Mouse (Mus musculus) macrophage (primary cell): ENCODE measurements around the gene Xdh. TPM values are rescaled to one million over a fixed set of nuclear protein-coding genes. Genes with fewer than 3 reads are reported as not detected.

Experiments
- H3K27ac ChIP-seq: fragments of 350-480 bp; formaldehyde crosslinking; 2 replicates; pipeline ENCODE4 v1.9.0; 2021
- H3K36me3 ChIP-seq: fragments of 350-480 bp; formaldehyde crosslinking; 2 replicates; pipeline ENCODE4 v1.9.0; 2021; ENCODE audit errors: inconsistent target
- H3K4me3 ChIP-seq: fragments of 350-480 bp; formaldehyde crosslinking; 2 replicates; pipeline ENCODE4 v1.9.0; 2021; ENCODE audit errors: inconsistent target
- H3K79me2 ChIP-seq: fragments of 350-480 bp; formaldehyde crosslinking; 2 replicates; pipeline ENCODE4 v1.9.0; 2021; ENCODE audit errors: inconsistent target
- WGBS: methylation state at CpG from one replicate; pipeline ENCODE4 v1.1.7; 2026; ENCODE audit warnings: inconsistent platforms; ENCODE audit not compliant: missing documents; 5-methylcytosine and 5-hydroxymethylcytosine counted together
- polyA plus RNA-seq: library from polyadenylated mRNA; stranded (reverse); fragments of 250-400 nt; gene quantifications from 3 replicates; pipeline ENCODE4 v1.2.4, GENCODE M21; 2018; ENCODE audit warnings: inconsistent platforms

Xdh gene
- polyA plus RNA-seq, 1 experiment from 2014 or later: 281 TPM

GRCm38 (mm10) chr17:73919520-73919919, 30.5 kb downstream of the Xdh start:
- Histone ChIP-seq H3K79me2 (no peaks in the 10 kb centered on the region), H3K27ac (no peak overlapping the region), H3K36me3 (peaks cover 93% of the 10 kb centered on the region), H3K4me3 (no peak overlapping the region)
- 96% methylated on average over 8 of the region's 8 CpGs for WGBS

- Histone ChIP-seq H3K79me2 (no peaks in the 10 kb centered on the region), H3K4me3 (no peak overlapping the region), H3K36me3 (peaks cover 92% of the 10 kb centered on the region), H3K27ac (no peak overlapping the region)
- WGBS: 62% methylated on average over 7 of the region's 7 CpGs
These were observed 31.0 kb downstream of the Xdh start for GRCm38 (mm10) chr17:73918944-73919381.

- no peak overlapping the region for H3K4me3 ChIP-seq
- H3K79me2 ChIP-seq: no peaks in the 10 kb centered on the region
- WGBS: 95% methylated on average over 3 of the region's 3 CpGs
- peaks cover 91% of the 10 kb centered on the region for H3K36me3 ChIP-seq
- H3K27ac ChIP-seq: no peak overlapping the region
These were observed 31.9 kb downstream of the Xdh start for GRCm38 (mm10) chr17:73918138-73918537.

DNA sequence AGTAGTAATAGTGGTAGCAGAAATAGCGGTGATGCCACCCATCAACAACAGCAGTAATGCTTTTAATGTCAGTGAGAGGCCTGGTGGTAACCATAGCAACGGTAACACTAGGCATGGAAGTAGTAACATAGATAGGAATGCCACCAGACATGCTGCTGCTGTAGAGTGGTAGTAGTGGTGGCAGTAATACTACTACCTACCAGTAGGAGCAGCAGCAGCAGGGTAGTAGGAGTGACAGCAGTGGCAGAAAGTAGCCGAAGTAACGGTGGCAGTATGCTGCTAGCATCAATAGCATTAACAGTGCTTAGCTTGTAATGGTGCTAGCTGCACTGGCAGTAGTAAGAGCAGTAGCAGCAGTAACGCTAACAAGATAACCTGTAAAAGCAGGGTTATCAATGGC, 32.3 kb downstream of the Xdh start:
- WGBS: 84% methylated on average over 5 of the region's 5 CpGs
- Histone ChIP-seq H3K4me3 (no peak overlapping the region), H3K36me3 (peaks cover 89% of the 10 kb centered on the region), H3K79me2 (no peaks in the 10 kb centered on the region), H3K27ac (no peak overlapping the region)

GRCm38 (mm10) chr17:73914730-73915129, 35.3 kb downstream of the Xdh start:
- peaks cover 80% of the 10 kb centered on the region for H3K36me3 ChIP-seq
- WGBS: 56% methylated on average over 4 of the region's 4 CpGs
- H3K79me2 ChIP-seq: no peaks in the 10 kb centered on the region
- H3K27ac ChIP-seq: no peak overlapping the region
- no peak overlapping the region for H3K4me3 ChIP-seq

DNA sequence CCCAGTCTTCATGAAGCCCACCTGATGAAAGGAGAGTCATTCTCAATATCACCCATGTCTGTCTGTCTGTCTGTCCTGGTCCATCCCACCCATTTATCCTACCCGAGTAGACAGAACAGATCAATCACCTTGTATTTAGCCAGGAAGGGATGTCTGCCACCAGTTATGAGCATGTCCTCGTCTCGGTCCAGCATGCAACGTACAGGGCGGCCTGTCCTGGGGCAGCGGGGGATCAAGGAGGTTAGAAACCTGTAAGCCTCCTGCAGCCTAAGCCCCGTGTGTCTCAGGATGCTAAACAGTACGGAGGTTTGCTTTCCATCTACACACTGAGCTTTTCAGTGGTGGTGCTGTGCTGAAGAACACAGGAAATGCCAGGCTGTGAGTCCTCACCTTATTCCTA, 43.9 kb downstream of the Xdh start:
- WGBS: 94% methylated on average over 5 of the region's 8 CpGs
- H3K4me3 ChIP-seq: no peak overlapping the region
- no peak overlapping the region for H3K27ac ChIP-seq
- peaks cover 81% of the 10 kb centered on the region for H3K36me3 ChIP-seq
- H3K79me2 ChIP-seq: no peaks in the 10 kb centered on the region

DNA sequence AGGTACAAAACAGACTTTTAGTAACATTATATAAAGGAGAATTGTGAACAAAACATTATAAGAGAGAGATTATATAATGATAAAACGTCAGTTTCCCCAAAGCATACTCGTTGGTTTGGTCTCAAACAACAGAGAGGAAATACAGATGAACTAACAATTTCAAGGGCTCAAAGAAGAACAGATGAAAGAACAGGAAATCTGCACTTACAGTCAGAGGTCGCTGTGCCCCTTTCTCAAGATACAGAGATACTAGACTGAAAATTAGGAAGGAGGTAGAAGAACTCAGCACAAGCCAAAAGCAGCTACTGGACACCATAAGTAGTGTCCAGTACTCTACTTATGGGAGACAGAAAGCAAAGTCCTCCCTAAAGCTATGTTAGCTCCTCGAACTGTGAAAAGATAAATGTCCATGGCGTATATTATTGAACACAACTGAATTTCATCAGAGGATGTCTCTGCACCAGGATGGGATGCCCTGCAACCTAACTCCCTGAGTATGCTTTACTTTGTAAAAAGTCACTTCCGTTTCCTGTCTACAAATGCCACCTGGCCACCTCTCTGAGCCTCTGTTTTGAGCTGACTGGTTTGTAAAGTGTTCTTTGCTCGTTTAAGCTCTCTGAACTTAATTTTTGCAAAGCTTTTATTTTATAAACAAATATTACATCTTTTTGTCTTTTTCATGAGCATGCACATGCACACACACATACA, 44.8 kb downstream of the Xdh start:
- Histone ChIP-seq H3K36me3 (peaks cover 83% of the 10 kb centered on the region), H3K27ac (no peak overlapping the region), H3K4me3 (no peak overlapping the region), H3K79me2 (no peaks in the 10 kb centered on the region)
- WGBS: 51% methylated on average over 7 of the region's 7 CpGs

DNA sequence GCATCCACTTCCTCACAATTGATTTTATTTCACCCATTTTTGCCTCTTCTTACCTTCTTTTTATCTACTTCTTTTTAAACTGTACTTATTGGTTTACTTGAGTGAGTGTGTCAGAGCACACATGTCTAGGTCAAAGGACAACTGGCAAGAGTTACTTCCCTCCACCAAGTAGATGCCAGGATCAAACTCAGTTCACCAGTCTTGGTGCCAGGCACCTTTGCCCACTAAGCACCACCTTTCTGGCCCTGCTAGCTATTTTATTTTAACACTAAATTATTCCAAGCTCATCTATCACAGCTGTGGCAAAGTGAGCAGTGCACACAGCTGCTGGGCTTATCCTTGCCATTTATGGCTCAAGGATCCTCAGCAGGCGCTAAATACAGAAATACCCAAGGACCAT, 46.9 kb downstream of the Xdh start:
- no peaks in the 10 kb centered on the region for H3K79me2 ChIP-seq
- no peak overlapping the region for H3K27ac ChIP-seq
- 100% methylated on average over 1 of the region's 1 CpGs for WGBS
- no peak overlapping the region for H3K4me3 ChIP-seq
- H3K36me3 ChIP-seq: peaks cover 84% of the 10 kb centered on the region

GRCm38 (mm10) chr17:73902234-73902636, 47.8 kb downstream of the Xdh start:
- H3K36me3 ChIP-seq: peaks cover 84% of the 10 kb centered on the region
- no peak overlapping the region for H3K4me3 ChIP-seq
- 46% methylated on average over 5 of the region's 5 CpGs for WGBS
- H3K79me2 ChIP-seq: no peaks in the 10 kb centered on the region
- no peak overlapping the region for H3K27ac ChIP-seq

GRCm38 (mm10) chr17:73894399-73894798, 55.6 kb downstream of the Xdh start:
- Histone ChIP-seq H3K27ac (no peak overlapping the region), H3K4me3 (no peak overlapping the region), H3K79me2 (no peaks in the 10 kb centered on the region), H3K36me3 (peaks cover 94% of the 10 kb centered on the region)
- WGBS: 88% methylated on average over 4 of the region's 5 CpGs

GRCm38 (mm10) chr17:73893822-73894221, 56.2 kb downstream of the Xdh start:
- no peaks in the 10 kb centered on the region for H3K79me2 ChIP-seq
- no peak overlapping the region for H3K27ac ChIP-seq
- no peak overlapping the region for H3K4me3 ChIP-seq
- peaks cover 90% of the 10 kb centered on the region for H3K36me3 ChIP-seq
- 18% methylated on average over 4 of the region's 4 CpGs for WGBS

DNA sequence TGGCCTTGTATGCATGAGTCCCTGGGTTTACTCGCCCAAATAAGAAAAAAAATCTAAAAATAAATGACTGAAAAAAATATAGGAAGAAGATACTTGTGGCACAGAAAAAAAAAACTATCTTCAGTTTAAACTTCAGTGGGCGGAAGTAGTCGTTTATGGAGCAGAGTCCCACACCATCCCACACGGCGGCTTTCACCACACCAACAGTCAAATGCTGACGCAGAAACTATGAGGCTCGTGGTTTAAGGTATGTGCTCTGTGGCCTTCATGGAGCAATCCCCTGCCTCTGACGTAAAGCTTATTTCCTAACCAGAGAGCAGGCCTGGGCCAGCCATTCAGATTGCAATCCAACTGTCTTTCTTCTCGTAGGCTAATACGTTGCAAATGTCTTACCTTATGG, 56.8 kb downstream of the Xdh start:
- H3K4me3 ChIP-seq: no peak overlapping the region
- no peak overlapping the region for H3K27ac ChIP-seq
- H3K36me3 ChIP-seq: peaks cover 84% of the 10 kb centered on the region
- WGBS: 8% methylated on average over 10 of the region's 10 CpGs
- no peaks in the 10 kb centered on the region for H3K79me2 ChIP-seq

DNA sequence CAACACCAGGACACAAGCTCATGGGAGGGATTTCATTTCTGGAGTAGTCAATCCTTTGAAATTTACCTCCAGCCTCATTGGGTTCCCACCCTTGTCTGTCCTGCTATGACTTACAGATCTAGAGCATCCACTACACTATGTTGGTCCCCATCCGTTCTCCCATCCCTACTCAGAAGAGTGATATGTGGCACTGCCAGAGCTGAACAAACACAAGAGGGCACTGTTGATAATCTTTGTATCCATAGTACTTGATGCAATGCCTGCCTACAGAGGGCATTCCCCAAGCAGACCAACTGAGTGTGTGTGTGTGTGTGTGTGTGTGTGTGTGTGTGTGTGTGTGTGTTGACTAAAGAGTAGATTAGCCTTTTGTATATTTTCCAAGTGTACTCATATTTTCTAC, 58.4 kb downstream of the Xdh start:
- Histone ChIP-seq H3K27ac (no peak overlapping the region), H3K36me3 (peaks cover 68% of the 10 kb centered on the region), H3K79me2 (no peaks in the 10 kb centered on the region), H3K4me3 (no peak overlapping the region)
- 64% methylated on average over 1 of the region's 1 CpGs for WGBS

- Histone ChIP-seq H3K27ac (no peak overlapping the region), H3K36me3 (peaks cover 45% of the 10 kb centered on the region), H3K4me3 (no peak overlapping the region), H3K79me2 (no peaks in the 10 kb centered on the region)
- WGBS: 94% methylated on average over 25 of the region's 25 CpGs
These were observed 63.8 kb downstream of the Xdh start for GRCm38 (mm10) chr17:73886071-73886785.

- no peak overlapping the region for H3K27ac ChIP-seq
- WGBS: 42% methylated on average over 12 of the region's 12 CpGs
These were observed 66.7 kb downstream of the Xdh start for GRCm38 (mm10) chr17:73883332-73883731.

More at GRCm38 (mm10) chr17:73883332-73883731, 66.7 kb downstream of the Xdh start:
- Histone ChIP-seq H3K4me3 (no peak overlapping the region), H3K79me2 (no peaks in the 10 kb centered on the region), H3K36me3 (peaks cover 29% of the 10 kb centered on the region)
